Mouse (Mus musculus) megakaryocyte-erythroid progenitor cell, adult 5 weeks (primary cell): ENCODE data around the gene Xylt1. TPM values are rescaled to one million over a fixed set of nuclear protein-coding genes. Genes with fewer than 3 reads are reported as not detected.

Source experiments
- polyA plus RNA-seq: library from polyadenylated mRNA; stranded (reverse); fragments of >175 nt; gene quantifications from 2 replicates; pipeline ENCODE4 v1.2.3, GENCODE M21; 2012

Xylt1 gene
- polyA plus RNA-seq = 6.6 and 11.4 TPM in 2 replicates

GRCm38 (mm10) chr7:117380418-117381187, at the start of gene Xylt1:
Gene Xylt1, plus strand, starts transcription at chr7:117380979.

